Mouse (Mus musculus) cerebellum, postnatal 36 days (tissue): ENCODE data around the gene Grm2.
A peak's percentile ranks its signal among the peaks of the same experiment; 100 is the strongest.
"Not testable (repeated sequence)": the region's sequence is repeated elsewhere in the genome, so short reads cannot be mapped to it uniquely, and the experiment has no call there.

Source experiments
- DNase-seq, 2 experiments: peaks; one replicate each; pipeline ENCODE4 v3.0.0; 2021 to 2022; ENCODE audit warnings: mixed read lengths in 2 of 2

Grm2 gene

DNA sequence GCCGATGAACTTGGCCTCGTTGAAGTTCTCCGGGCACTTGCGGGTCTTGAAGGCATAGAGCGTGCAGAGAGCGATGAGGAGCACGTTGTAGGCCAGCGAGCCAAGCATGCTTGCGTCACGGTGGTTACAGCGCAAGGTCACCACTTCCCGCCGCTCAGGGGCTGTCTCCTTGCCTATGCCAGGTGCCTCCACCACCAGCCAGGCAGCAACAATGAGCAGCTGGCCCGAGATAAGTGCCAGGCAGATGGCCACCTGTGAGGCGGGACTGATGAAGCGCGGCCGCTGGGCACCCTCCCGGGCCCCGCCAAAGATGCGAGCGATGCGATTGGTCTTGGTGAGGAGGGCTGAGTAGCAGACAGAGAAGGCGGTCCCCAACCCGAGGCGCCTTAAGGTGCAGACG, 8.7 kb downstream of the Grm2 start:
- no peak for DNase-seq

GRCm38 (mm10) chr9:106645684-106646271, 10.1 kb downstream of the Grm2 start:
- DNase-seq = no peak

- no peak for DNase-seq
These were observed 12.1 kb downstream of the Grm2 start for GRCm38 (mm10) chr9:106643787-106644186.

DNA sequence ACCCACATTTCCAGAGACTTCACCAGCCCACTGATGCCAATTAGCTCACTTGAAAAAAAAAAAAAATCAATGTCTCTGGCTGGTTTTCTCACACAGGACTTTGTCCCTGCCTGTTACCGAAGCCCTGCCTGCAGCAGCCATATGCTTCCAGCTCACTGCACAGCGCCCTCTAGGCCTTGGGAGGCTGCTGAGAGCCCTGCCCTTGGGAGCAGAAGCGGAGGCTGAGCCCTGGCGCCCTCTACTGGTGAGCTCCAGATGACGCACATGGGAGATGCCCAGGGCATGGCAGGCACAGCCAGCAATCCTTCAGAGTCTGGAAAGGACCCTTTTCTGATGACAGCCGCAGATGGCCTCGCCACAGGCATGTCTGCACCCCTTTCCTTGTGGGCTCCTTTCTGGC, 12.8 kb downstream of the Grm2 start:
- peak; percentile 71 to 75 for DNase-seq

DNA sequence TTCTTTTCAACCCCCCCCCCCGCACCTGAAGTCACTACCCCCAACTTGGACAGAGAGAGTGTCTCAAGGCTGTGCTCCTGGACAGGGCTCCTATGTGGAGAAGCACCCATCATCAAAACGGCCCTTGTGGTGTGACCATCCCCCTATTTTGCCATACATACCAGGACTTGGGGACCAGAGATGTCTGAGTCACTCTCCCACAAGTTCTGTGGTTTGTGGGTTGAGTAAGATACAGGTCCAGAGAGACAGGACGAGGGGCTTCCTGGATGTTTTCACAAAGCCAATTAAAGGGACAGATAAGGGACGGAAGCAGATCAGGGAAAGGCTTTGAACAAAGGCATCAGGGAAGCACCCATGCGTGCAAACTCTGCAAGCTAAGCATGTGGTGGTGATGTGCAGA, 14.5 kb downstream of the Grm2 start:
- no peak for DNase-seq

GRCm38 (mm10) chr9:106638154-106638553, 17.7 kb downstream of the Grm2 start:
- no peak for DNase-seq

GRCm38 (mm10) chr9:106632185-106632584, 23.7 kb downstream of the Grm2 start:
- DNase-seq = no peak

DNA sequence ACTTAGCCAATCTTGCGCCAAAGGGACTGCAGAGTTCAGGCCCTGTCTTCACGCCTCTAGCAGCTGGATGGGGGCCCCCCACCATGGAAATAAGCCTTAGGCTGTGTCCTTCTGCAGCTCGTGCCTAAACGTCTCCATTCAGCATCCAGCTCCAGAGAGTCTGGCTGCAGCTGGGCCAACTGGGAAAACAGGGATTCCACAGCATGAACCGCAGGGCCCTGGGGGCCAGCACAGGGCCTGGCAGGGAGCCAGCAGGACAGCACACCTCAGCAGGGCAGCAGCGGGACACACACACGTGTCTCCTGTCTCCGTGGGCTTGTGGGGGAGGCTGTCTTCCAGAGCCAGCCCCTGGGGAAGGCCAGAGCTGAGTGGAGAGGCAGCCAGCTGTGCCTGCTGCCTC, 28.1 kb downstream of the Grm2 start:
- not testable (repeated sequence) for DNase-seq

DNA sequence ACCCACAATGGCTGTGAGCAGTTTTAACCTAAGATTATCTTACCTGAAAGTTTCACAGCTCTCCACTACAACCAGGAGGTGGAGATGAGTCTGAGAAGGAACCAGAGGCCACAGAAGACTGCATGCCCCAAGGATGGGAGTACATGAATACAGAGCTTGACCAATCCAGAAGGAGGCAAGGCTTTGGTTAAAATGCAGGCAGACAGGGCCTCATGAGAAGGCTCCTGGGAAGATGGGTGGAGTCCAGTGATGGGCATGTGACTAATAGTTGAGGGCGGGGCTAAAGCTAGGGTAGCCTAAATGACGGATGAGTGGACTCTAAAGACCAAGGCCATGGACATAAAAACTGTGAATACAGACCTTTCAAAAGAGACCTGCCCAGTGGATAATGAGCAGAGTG, 29.6 kb downstream of the Grm2 start, which contains the start of gene Iqcf6:
TSS of gene Iqcf6 (plus strand) at position 301 of the 400 bp plus-strand sequence.
- no peak for DNase-seq

GRCm38 (mm10) chr9:106617496-106617895, 38.4 kb downstream of the Grm2 start:
- no peak for DNase-seq

GRCm38 (mm10) chr9:106616306-106616705, 39.6 kb downstream of the Grm2 start:
- DNase-seq = no peak

DNA sequence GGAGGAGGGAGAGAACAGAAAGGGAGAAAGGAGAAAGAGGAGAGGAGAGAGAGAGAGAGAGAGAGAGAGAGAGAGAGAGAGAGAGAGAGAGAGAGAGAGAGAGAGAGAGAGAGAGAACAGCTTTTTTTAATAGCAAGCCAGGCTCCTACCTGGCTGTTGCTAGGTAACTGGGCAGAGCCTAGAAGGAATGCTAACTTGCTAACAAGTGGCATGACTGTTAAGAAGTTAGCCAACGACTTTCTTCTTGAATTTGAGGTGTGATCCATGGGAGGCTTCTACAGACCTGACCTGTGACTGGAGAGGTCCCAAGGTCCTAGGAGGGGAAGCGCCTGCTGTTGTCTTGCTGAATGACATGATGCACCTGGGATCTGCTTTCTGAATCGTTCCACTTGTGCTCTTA, 41.3 kb downstream of the Grm2 start:
- DNase-seq = no peak

GRCm38 (mm10) chr9:106613951-106614350, 41.9 kb downstream of the Grm2 start:
- DNase-seq = no peak

DNA sequence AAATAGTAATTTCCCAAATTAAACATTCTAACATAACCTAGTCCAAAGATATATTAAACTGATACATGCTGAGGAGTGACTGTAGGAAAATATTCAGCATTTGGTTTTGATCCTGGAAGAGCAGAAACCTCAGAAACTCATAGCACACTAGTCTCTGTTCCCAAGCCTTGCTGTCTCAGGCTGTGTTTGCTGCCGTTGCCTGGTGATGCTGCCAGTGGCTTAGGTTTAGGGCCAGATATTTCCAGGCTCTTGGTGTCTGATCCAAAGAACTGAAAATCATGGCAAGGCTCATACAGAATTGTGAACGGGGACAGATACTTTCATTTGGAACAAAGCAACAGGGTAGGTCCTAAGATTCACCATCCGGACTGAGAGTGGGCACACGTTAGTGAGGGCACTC, 45.2 kb downstream of the Grm2 start:
- DNase-seq = no peak

- DNase-seq = peak; percentile 43 to 44
These were observed 55.3 kb downstream of the Grm2 start for GRCm38 (mm10) chr9:106600546-106600945.

DNA sequence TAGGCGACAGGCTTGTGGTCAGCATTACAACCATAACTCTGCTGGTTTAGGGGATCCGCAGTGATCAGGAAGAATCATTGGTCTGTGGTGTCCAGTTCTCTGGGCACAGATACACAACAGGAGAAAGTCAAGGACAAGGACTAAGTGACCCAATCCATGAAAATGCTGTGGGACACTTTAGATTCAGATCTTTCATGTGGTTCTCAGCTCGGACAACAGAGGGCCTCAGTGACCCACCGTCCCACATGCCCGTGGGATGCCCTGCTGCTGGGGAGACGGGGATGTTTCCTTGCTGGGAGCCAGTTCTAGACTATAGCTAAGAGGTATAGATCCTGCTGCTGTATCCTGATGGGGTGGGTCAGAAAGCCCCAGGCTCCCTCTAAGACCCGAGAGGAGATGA, 57.4 kb downstream of the Grm2 start:
- DNase-seq = no peak

GRCm38 (mm10) chr9:106595836-106596235, 60.0 kb downstream of the Grm2 start:
- DNase-seq = no peak

DNA sequence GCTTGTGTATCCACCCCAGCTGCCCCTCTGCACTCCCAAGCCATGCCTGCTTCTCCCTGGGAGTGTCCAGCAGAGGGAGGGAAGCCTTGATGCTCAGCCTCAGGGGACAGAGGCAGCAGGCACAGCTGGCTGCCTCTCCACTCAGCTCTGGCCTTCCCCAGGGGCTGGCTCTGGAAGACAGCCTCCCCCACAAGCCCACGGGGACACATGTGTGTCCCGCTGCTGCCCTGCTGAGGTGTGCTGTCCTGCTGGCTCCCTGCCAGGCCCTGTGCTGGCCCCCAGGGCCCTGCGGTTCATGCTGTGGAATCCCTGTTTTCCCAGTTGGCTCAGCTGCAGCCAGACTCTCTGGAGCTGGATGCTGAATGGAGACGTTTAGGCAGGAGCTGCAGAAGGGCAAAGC, 60.5 kb downstream of the Grm2 start:
- DNase-seq = not testable (repeated sequence)
